Mouse (Mus musculus) CH12.LX (cell line): ENCODE measurements around the gene Arhgap44. TPM values are rescaled to one million over a fixed set of nuclear protein-coding genes. Genes with fewer than 3 reads are reported as not detected.

Source experiments
- DNase-seq: peaks from one replicate; pipeline ENCODE4 v3.0.0-alpha.2; 2013; ENCODE audit errors: extremely low read depth
- H3K27ac ChIP-seq: 2 replicates; pipeline ENCODE4 v1.5.1; 2012; ENCODE audit warnings: low read depth, mild to moderate bottlenecking, control low read depth, moderate library complexity; ENCODE audit not compliant: insufficient read depth
- H3K27me3 ChIP-seq: replicated peaks from 2 replicates; pipeline ENCODE3; 2012; ENCODE audit warnings: inconsistent platforms
- H3K36me3 ChIP-seq, 2 experiments: replicated peaks in 1 of 2; 2 replicates each; pipeline versions ENCODE3 to v1.6.1; 2012; ENCODE audit warnings: inconsistent platforms in 1 of 2, low read length in 1 of 2, mild to moderate bottlenecking in 1 of 2, mixed read lengths in 1 of 2, moderate library complexity in 1 of 2; ENCODE audit not compliant: control insufficient read depth in 1 of 2, insufficient read depth in 1 of 2
- H3K4me1 ChIP-seq, 2 experiments: 2 replicates each; pipeline ENCODE4 v1.6.1; 2012; ENCODE audit warnings: inconsistent platforms in 1 of 2, moderate library complexity in 1 of 2; ENCODE audit not compliant: insufficient read depth in 2 of 2, control insufficient read depth in 1 of 2
- H3K4me2 ChIP-seq: 2 replicates; pipeline ENCODE4 v1.6.1; 2012; ENCODE audit warnings: low read depth, mild to moderate bottlenecking, control low read depth; ENCODE audit not compliant: poor library complexity, insufficient read depth, severe bottlenecking
- H3K4me3 ChIP-seq, 3 experiments: fragments of 150-350 bp in 1 of 3; sonication (generic) in 1 of 3; replicated peaks in 1 of 3; 2 replicates each; pipeline versions ENCODE3 to v1.5.1; 2011 to 2012; ENCODE audit warnings: low read depth in 2 of 3, low read length in 2 of 3, mild to moderate bottlenecking in 2 of 3, moderate library complexity in 2 of 3, control low read depth in 1 of 3, improper control_type of control experiment in 1 of 3, inconsistent platforms in 1 of 3, mixed read lengths in 1 of 3; ENCODE audit not compliant: poor library complexity in 1 of 3
- H3K79me2 ChIP-seq: replicated peaks from 2 replicates; pipeline ENCODE4 v1.6.1; 2012; ENCODE audit warnings: mild to moderate bottlenecking, moderate library complexity; ENCODE audit not compliant: control insufficient read depth, poor library complexity, insufficient read depth, severe bottlenecking; ENCODE audit errors: extremely low read depth
- H3K9ac ChIP-seq: 2 replicates; pipeline ENCODE4 v1.6.1; 2012; ENCODE audit warnings: low read depth, mild to moderate bottlenecking, control low read depth, moderate library complexity; ENCODE audit not compliant: insufficient read depth
- H3K9me3 ChIP-seq: replicated peaks from 2 replicates; pipeline ENCODE3; 2012; ENCODE audit warnings: low read length, inconsistent platforms, mixed read lengths
- BHLHE40 ChIP-seq: IDR thresholded peaks from 2 replicates; pipeline ENCODE4 v1.6.1; 2011; ENCODE audit warnings: mild to moderate bottlenecking, low read depth, low read length, improper control_type of control experiment
- CHD2 ChIP-seq: IDR thresholded peaks from 2 replicates; pipeline ENCODE4 v1.6.1; 2011; ENCODE audit warnings: low read length, improper control_type of control experiment
- CTCF ChIP-seq, 2 experiments: IDR thresholded peaks in 1 of 2; conservative IDR thresholded peaks in 1 of 2; 2 replicates each; pipeline ENCODE4 v1.5.1; 2011 to 2012; ENCODE audit warnings: low read depth in 2 of 2, low read length in 2 of 2, improper control_type of control experiment in 1 of 2, inconsistent platforms in 1 of 2, mild to moderate bottlenecking in 1 of 2, moderate library complexity in 1 of 2
- E2F4 ChIP-seq: IDR thresholded peaks from 2 replicates; pipeline ENCODE4 v1.6.1; 2011; ENCODE audit warnings: low read depth, low read length, improper control_type of control experiment; ENCODE audit not compliant: insufficient replicate concordance
- ELF1 ChIP-seq: IDR thresholded peaks from 2 replicates; pipeline ENCODE4 v1.6.1; 2014; ENCODE audit warnings: low read depth, mild to moderate bottlenecking, inconsistent platforms, low read length, improper control_type of control experiment
- ETS1 ChIP-seq: conservative IDR thresholded peaks from 2 replicates; pipeline ENCODE4 v1.6.1; 2012; ENCODE audit warnings: low read depth, mild to moderate bottlenecking, inconsistent platforms, low read length, improper control_type of control experiment, moderate library complexity
- GABPA ChIP-seq: IDR thresholded peaks from 2 replicates; pipeline ENCODE4 v1.6.1; 2012; ENCODE audit warnings: low read depth, low read length, improper control_type of control experiment, inconsistent platforms; ENCODE audit not compliant: insufficient replicate concordance
- HCFC1 ChIP-seq: IDR thresholded peaks from 2 replicates; pipeline ENCODE4 v1.6.1; 2012; ENCODE audit warnings: low read depth, mild to moderate bottlenecking, inconsistent platforms, low read length, improper control_type of control experiment
- IRF4 ChIP-seq: IDR thresholded peaks from 2 replicates; pipeline ENCODE4 v1.6.1; 2014; ENCODE audit warnings: low read depth, mild to moderate bottlenecking, inconsistent platforms, low read length, improper control_type of control experiment
- MAFK ChIP-seq: IDR thresholded peaks from 2 replicates; pipeline ENCODE4 v1.6.1; 2011; ENCODE audit warnings: low read length, improper control_type of control experiment; ENCODE audit not compliant: insufficient replicate concordance
- MAX ChIP-seq: IDR thresholded peaks from 2 replicates; pipeline ENCODE4 v1.6.1; 2011; ENCODE audit warnings: low read length, improper control_type of control experiment
- NRF1 ChIP-seq: IDR thresholded peaks from 2 replicates; pipeline ENCODE4 v1.6.1; 2014; ENCODE audit warnings: low read depth, mild to moderate bottlenecking, inconsistent platforms, low read length, improper control_type of control experiment, moderate library complexity
- PAX5 ChIP-seq: IDR thresholded peaks from 2 replicates; pipeline ENCODE4 v1.6.1; 2012; ENCODE audit warnings: low read length, inconsistent platforms, mixed read lengths
- POLR2A ChIP-seq: IDR thresholded peaks from 2 replicates; pipeline ENCODE4 v1.6.1; 2011; ENCODE audit warnings: low read depth, mild to moderate bottlenecking, improper control_type of control experiment, low read length
- RAD21 ChIP-seq: IDR thresholded peaks from 2 replicates; pipeline ENCODE4 v1.6.1; 2011; ENCODE audit warnings: low read depth, mild to moderate bottlenecking, low read length, improper control_type of control experiment, moderate library complexity
- RCOR1 ChIP-seq: conservative IDR thresholded peaks from 2 replicates; pipeline ENCODE4 v1.6.1; 2012; ENCODE audit warnings: low read depth, mild to moderate bottlenecking, inconsistent platforms, low read length, improper control_type of control experiment
- SMC3 ChIP-seq: IDR thresholded peaks from 2 replicates; pipeline ENCODE4 v1.6.1; 2011; ENCODE audit warnings: low read depth, low read length, improper control_type of control experiment
- TCF12 ChIP-seq: IDR thresholded peaks from 2 replicates; pipeline ENCODE4 v1.6.1; 2014; ENCODE audit warnings: low read depth, mild to moderate bottlenecking, inconsistent platforms, low read length, improper control_type of control experiment
- UBTF ChIP-seq: IDR thresholded peaks from 2 replicates; pipeline ENCODE4 v1.6.1; 2012; ENCODE audit warnings: low read depth, mild to moderate bottlenecking, inconsistent platforms, low read length, improper control_type of control experiment, moderate library complexity
- USF1 ChIP-seq: IDR thresholded peaks from 2 replicates; pipeline ENCODE4 v1.6.1; 2014; ENCODE audit warnings: low read depth, mild to moderate bottlenecking, inconsistent platforms, low read length, improper control_type of control experiment
- ZC3H11A ChIP-seq: IDR thresholded peaks from 2 replicates; pipeline ENCODE4 v1.6.1; 2012; ENCODE audit warnings: low read depth, mild to moderate bottlenecking, inconsistent platforms, low read length, improper control_type of control experiment
- ZKSCAN1 ChIP-seq: IDR thresholded peaks from 2 replicates; pipeline ENCODE4 v1.6.1; 2012; ENCODE audit warnings: low read depth, inconsistent platforms, low read length, improper control_type of control experiment, borderline replicate concordance
- dilution Hi-C: fragments of 300-500 bp; cut with MboI; formaldehyde crosslinking; loops from 2 replicates; pipeline ENCODE4 v1.14.3; 2020; ENCODE audit warnings: low sequenced_read_pairs; ENCODE audit not compliant: extremely low pct_unique_long_range_greater_than_20kb, extremely low pct_ligation_motif_present
- in situ Hi-C: fragments of 300-500 bp; cut with MboI; formaldehyde crosslinking; loops from 3 replicates; pipeline ENCODE4 v1.14.3; 2019; ENCODE audit warnings: low sequenced_read_pairs, low pct_ligation_motif_present, low pct_unique_long_range_greater_than_20kb, mixed read lengths
- polyA plus RNA-seq: library from polyadenylated mRNA; unstranded; fragments of >175 nt; gene quantifications from 2 replicates; pipeline ENCODE4 v1.2.1, GENCODE M21; 2012; ENCODE audit warnings: low read depth; ENCODE audit not compliant: insufficient read length
- total RNA-seq, 2 experiments: library from RNA; depleted of rRNA; stranded (reverse); fragments of 300-350 nt in 1 of 2; fragments of >200 nt in 1 of 2; gene quantifications; 2 replicates each; pipeline ENCODE4 v1.2.3; 2012 to 2014

Arhgap44 gene
- total and polyA plus RNA-seq, 3 experiments, result 0.07 TPM; not detected in 2

DNA sequence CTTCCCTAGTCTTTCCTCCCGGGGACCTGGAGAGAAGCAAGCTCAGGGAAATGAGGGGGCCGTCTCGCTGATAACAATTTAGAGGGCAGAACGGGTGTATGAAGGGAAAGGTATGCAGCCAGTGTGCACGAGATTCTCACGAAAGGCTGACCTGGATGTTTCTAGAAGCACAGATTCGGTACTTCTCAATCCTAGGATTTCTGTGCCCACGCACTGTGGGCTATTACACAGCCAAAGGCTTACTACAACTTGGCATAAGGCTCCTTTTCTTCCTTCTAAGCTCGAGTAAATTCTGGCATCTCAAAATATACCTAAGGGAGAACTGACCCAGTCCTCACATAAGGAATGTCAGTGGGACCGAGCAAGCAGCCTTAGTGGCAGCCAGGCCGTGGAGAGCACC is 61.6 kb downstream of the Arhgap44 start:
- no peaks in the 10 kb centered on the region for H3K36me3 ChIP-seq
- no peaks in the 10 kb centered on the region for H3K27me3 ChIP-seq
- no peak for TF ChIP-seq IRF4
- no peak for TF ChIP-seq ZC3H11A
- TF ChIP-seq MAFK, result no peak
- TF ChIP-seq TCF12, result no peak
- no peaks in the 10 kb centered on the region for H3K4me1 ChIP-seq
- H3K4me2 ChIP-seq, result no peak overlapping the region
- no peak overlapping the region for H3K9ac ChIP-seq
- DNase-seq, result no peak
- dilution Hi-C loops, result no loop called here
- in situ Hi-C loops, result no loop called here
- H3K4me3 ChIP-seq, result no peak overlapping the region
- no peak overlapping the region for H3K27ac ChIP-seq
- H3K9me3 ChIP-seq, result no peaks in the 10 kb centered on the region
- H3K79me2 ChIP-seq, result no peaks in the 10 kb centered on the region

DNA sequence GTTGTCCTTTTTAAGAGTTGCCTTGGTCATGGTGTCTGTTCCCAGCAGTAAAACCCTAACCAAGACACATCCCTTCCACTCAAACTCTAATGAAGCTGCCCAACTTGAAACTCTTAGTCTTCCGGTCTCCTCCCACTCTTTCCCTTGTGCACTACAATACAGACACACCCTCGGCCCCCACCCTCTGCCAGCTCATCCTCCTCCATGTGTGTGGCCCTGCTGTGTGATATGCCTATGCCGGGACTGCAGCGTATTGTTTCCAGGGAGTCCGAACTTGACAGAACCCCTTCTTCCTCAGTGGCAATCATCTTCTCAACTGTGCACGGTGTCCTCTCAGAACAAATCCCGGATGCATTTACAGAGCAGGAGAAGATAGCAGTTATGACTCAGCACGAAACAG is 62.7 kb downstream of the Arhgap44 start:
- Histone ChIP-seq H3K4me3 (no peak overlapping the region), H3K4me2 (no peak overlapping the region), H3K36me3 (no peaks in the 10 kb centered on the region), H3K27me3 (no peaks in the 10 kb centered on the region), H3K9me3 (no peaks in the 10 kb centered on the region), H3K9ac (no peak overlapping the region), H3K27ac (no peak overlapping the region), H3K4me1 (no peaks in the 10 kb centered on the region), H3K79me2 (no peaks in the 10 kb centered on the region)
- in situ Hi-C loops (no loop called here), dilution Hi-C loops (no loop called here)
- TF ChIP-seq UBTF (no peak), ELF1 (no peak), HCFC1 (no peak), ETS1 (no peak), NRF1 (no peak), E2F4 (no peak), ZKSCAN1 (no peak), GABPA (no peak), ZC3H11A (no peak), POLR2A (no peak), RAD21 (no peak), RCOR1 (no peak), BHLHE40 (no peak), MAX (no peak), USF1 (no peak), CTCF (conservative IDR thresholded peaks at IDR 0.05 in 1 of 2, IDR thresholded peaks at IDR 0.05 in 1 of 2; ENCODE audit: low read depth in 2 of 2, low read length in 2 of 2) (no peak), TCF12 (no peak), SMC3 (no peak), PAX5 (no peak), CHD2 (no peak)
- DNase-seq, result no peak
